Mouse (Mus musculus): ENCODE measurements around the gene Elob.

Elob gene

GRCm38 (mm10) chr17:23829064-23829619 is at the start of gene Elob:
Elob (minus strand) TSS chr17:23829136.
- in situ Hi-C loops (cut with MboI) = no loop called here

- in situ Hi-C loops (cut with MboI) = no loop called here
Observed at GRCm38 (mm10) chr17:23877166-23877565, 48.2 kb upstream of the Elob start.

- in situ Hi-C loops (cut with MboI) = no loop called here
Observed at GRCm38 (mm10) chr17:23876741-23877140, 47.8 kb upstream of the Elob start.

GRCm38 (mm10) chr17:23873884-23874856 is 45.2 kb upstream of the Elob start:
- in situ Hi-C loops (cut with MboI) = no loop called here

GRCm38 (mm10) chr17:23868513-23868912 is 39.6 kb upstream of the Elob start:
- in situ Hi-C loops (cut with MboI) = no loop called here

GRCm38 (mm10) chr17:23867756-23868155 is 38.8 kb upstream of the Elob start, which contains the start of gene Prss21:
Prss21 (plus strand) TSS chr17:23868056.
- in situ Hi-C loops (cut with MboI) = no loop called here

GRCm38 (mm10) chr17:23862926-23863325 is 34.0 kb upstream of the Elob start:
- in situ Hi-C loops (cut with MboI) = no loop called here

- in situ Hi-C loops (cut with MboI) = loop anchor here (10.0 kb wide), 1 partner anchor 107 kb away; no protein-coding TSS in a partner anchor
Observed at GRCm38 (mm10) chr17:23857913-23858312, 29.0 kb upstream of the Elob start.

- in situ Hi-C loops (cut with MboI) = loop anchor here (10.0 kb wide), 1 partner anchor 108 kb away; no protein-coding TSS in a partner anchor
Observed at GRCm38 (mm10) chr17:23857193-23857592, 28.3 kb upstream of the Elob start.

- in situ Hi-C loops (cut with MboI) = loop anchor here (10.0 kb wide), 1 partner anchor 111 kb away; no protein-coding TSS in a partner anchor
Observed at GRCm38 (mm10) chr17:23854229-23854765, 25.4 kb upstream of the Elob start.

- in situ Hi-C loops (cut with MboI) = loop anchor here (10.0 kb wide), 1 partner anchor 112 kb away; no protein-coding TSS in a partner anchor
Observed at GRCm38 (mm10) chr17:23853292-23853691, 24.4 kb upstream of the Elob start.

- in situ Hi-C loops (cut with MboI) = loop anchor here (10.0 kb wide), 1 partner anchor 114 kb away; no protein-coding TSS in a partner anchor
Observed at GRCm38 (mm10) chr17:23850853-23851749, 22.2 kb upstream of the Elob start.

- in situ Hi-C loops (cut with MboI) = loop anchor here (10.0 kb wide), 1 partner anchor 115 kb away; no protein-coding TSS in a partner anchor
Observed at GRCm38 (mm10) chr17:23850028-23850427, 21.1 kb upstream of the Elob start.

- in situ Hi-C loops (cut with MboI) = no loop called here
Observed at GRCm38 (mm10) chr17:23843812-23844273, 14.9 kb upstream of the Elob start, which contains the start of the genes Prss32 and Prss41. Prss32 (plus strand) TSS chr17:23843855. Prss41 (minus strand) TSS chr17:23844172.

GRCm38 (mm10) chr17:23843141-23843811 is 14.3 kb upstream of the Elob start:
- in situ Hi-C loops (cut with MboI) = no loop called here

GRCm38 (mm10) chr17:23841145-23841544 is 12.2 kb upstream of the Elob start:
- in situ Hi-C loops (cut with MboI) = no loop called here

- in situ Hi-C loops (cut with MboI) = loop anchor here (5.0 kb wide), 1 partner anchor 59 kb away; no protein-coding TSS in a partner anchor
Observed at GRCm38 (mm10) chr17:23836006-23836575, 7.2 kb upstream of the Elob start, which contains the start of gene Prss33. Prss33 (minus strand) TSS chr17:23836056.

GRCm38 (mm10) chr17:23831201-23831600 is 2.3 kb upstream of the Elob start:
- in situ Hi-C loops (cut with MboI) = no loop called here

- in situ Hi-C loops (cut with MboI) = no loop called here
Observed at GRCm38 (mm10) chr17:23828271-23829001, 500 bp downstream of the Elob start.
